Mouse (Mus musculus): ENCODE measurements around the gene Cys1.
A peak's percentile ranks its signal among the peaks of the same experiment; 100 is the strongest.

The Cys1 gene

DNA sequence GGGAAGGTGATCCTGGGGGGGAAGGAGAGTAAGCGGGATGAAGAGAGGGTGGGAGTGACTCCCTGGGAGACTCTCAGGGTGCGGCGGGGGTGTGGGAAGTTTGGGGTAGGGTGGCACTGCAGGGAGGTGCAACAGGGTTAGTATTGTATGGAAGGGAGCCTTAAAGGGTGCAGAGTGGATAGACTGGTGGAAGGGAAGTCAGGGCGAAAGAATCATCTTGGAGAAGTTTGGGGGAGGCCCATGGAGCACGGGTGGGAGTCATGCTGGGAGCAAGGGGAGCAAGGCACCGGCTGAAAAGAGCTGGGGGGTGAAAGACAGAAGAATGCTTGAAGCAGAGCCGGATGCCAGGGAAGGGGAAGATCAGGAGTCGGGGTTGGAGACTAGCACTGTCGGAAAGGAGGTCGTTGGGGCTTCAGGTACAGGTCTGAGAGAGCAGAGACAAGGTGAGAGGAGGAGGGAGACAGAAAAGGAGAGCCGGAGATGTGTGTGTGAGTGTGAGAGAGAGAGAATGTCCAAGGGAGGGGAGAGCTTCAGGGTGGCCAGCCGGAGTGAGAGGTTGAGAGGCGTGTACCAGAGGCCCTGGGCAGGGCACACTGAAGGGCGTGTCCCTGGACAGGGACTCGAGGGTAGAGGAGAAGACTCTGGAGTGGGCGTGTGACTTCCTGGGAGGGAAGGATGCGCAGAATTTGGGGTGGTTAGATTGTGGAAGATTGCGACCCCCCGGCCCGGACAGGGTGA lies at the start of gene Cys1:
Cys1 (minus strand) TSS at position 528 of the 738 bp plus-strand sequence.
- DNase-seq (ENCODE audit: low read depth, low spot score): no peak

DNA sequence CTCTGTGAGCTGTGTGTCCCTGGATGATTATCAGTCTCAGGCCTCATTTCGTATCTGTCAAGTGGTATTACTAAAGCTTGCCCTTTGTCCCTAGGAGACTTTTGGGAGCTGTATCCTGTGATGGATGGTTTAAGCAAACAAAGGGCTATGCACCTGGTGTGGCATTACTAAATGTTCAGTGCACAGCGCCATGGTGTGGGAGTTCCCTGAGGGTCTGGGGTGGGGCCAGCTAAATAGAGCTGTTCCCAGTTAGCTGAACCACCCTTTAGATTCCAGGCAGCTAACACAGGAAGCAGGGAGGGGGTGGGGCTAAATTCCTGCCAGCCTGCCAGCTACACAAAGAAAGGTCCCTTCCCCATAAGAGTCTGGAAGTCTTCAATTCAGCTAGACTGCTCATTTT lies 42.8 kb upstream of the Cys1 start:
- peak; percentile 66 for DNase-seq (ENCODE audit: low read depth, low spot score)

DNA sequence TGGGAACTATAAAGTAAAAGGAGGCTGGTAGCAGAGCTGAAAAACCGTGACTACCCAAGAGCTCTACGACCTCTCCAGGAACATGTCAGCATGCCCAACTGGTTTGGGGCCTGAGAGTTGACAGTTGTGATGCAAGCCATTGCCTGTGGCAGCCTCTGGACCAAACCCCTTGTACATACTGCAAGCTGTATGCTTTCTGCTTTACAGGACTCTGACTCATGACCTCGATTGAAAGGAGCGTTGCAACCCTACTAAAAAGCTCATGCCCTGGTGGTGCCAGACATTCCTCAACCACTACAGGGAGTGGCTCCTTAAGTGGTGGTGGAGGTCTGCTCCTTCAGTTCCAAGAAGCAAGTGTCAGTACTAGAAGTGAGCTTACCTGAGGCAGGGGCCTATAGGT lies 42.2 kb upstream of the Cys1 start:
- DNase-seq (ENCODE audit: low read depth, low spot score): peak; percentile 78

DNA sequence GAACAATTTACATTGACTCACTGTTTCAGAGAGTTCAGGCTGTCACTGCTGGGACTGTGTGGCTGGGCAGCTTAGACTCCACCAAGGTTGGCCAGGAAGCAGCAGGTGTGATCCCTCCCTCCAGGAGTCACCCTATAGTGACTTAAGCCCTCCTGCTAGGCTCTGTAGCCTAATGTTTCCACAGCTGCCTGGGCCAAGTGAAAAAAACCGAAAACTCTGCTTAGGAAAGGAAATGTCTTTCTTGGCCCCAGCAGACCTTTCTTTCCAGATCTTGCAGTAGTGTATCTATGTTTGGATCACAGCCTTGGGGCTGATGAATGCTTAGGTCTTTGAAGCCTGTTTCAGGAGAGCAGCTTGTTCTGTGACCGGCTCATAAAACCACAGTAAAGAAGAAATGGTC lies 41.8 kb upstream of the Cys1 start:
- peak; percentile 44 for DNase-seq (ENCODE audit: low read depth, low spot score)

DNA sequence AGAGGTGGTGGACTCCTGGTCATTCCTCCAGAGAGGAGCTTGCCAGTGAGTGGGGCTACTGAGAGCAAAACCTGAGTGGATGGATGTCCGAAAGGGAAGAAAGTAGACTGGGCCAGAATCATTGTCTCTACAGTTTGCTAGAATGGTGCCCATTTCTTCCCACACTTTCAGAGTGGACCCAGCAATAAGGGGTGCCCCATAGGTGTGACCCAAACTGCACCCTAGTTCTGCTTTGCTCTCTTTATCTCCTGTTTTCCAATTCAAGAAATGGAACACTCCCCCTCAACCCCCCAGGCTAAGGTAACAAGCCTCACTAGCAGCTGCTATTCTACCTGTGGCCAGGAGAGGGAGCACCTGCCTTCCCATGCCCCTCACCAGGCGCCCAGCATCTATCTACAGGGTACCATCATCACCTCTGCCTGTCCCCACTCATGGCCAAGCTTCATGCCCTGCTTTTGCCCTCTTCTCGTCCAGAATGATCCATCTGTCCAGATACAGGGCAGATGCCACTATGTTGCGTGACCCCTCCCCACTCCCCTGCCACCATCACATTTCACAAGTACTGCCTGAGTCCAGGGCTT lies 35.2 kb upstream of the Cys1 start:
- peak; percentile 64 for DNase-seq (ENCODE audit: low read depth, low spot score)

DNA sequence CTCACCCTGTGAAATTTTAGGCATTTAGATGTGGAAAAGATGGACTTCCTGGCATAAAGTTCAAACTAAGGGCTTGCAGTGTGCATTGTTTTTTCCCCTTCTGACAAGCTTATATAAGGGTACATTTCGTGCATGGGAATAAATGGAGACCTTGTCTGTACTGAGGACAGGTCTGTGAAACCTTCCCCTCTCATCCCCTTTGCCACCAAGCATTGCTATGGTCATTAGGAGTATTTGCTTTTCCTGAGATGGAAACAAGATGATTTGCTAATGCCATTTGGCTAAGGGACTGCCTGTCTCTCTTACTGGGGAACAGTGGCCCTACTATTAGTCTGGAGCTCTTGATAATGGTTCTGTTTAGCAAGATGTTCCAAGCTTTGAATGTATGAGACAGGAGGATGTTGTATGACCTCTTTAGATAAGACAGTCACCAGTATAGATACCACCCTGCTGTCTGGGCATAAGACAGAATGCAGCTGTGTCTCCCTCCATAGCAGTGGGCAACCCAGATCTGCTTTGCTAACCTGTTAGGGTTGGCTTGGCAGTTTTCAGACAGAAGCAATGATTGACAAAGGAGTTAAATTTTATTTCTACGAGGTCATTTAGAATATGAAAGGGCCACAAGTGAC lies 33.8 kb upstream of the Cys1 start:
- no peak for DNase-seq (ENCODE audit: low read depth, low spot score)

DNA sequence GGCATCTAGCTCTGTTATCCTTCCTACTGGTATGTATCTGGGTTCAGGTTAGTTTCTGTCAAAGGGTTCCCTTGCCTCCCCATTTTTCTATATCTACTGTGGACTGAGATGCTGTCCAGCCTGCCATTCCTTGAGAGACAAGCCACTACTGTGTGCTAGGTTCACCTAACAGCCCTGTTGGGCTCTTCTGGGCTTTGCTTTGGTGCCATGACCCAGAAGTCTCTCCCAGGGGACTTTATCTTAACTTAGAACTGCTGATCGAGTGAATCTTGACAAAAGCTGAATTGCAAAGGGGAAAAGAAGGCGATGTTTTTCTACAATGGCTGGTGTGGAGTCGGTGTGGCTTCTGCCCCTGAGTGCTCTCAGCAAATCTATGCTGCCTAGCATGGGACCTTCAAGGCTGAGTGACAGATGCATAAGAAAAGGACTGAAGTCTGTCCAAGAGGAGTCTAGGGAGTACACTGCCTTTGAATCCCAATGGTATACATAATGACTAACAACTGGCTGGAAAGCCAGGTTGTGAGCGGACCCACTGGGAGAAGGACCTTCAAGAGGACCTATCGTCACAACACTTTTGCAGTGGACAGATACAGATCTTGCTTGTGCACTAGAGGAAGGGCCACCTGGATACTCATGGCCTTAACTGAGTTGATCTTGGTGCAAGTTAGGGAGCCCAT lies 33.1 kb upstream of the Cys1 start:
- DNase-seq (ENCODE audit: low read depth, low spot score): no peak

DNA sequence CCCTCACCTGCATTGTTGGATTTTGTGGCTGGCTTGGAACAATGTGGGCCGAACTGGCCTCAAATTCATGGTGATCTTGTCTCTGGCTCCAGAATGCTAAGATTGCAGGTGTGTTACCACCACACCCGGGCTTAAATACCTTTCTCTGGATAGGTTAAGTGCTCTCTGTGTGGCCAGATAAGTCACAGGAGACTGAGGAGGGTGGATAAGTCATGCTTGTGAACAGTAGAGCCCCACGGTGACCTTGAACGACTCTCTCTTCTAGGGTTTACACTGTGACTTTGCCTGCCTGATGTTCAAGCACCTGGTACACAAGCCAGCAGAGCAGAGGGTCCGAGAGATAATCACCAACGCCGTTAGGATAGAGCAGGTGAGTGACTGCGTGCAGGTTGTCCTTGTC lies 30.8 kb upstream of the Cys1 start:
- DNase-seq (ENCODE audit: low read depth, low spot score): no peak

DNA sequence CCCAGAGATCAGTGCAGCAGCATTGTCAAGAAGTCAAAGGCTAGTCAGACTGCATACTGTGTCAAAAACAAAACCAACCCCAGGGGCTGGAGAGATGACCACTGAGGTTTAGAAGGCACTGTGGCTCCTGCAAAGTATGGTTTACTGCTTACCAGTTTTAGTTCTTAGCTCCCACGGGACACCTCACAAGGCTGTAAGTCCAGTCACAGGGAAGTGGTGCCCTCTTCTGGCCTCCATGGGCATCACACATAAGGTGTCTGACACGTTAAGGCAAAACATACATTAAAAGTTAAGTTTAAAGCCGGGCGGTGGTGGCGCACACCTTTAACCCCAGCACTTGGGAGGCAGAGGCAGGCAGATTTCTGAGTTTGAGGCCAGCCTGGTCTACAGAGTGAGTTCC lies 29.1 kb upstream of the Cys1 start:
- DNase-seq (ENCODE audit: low read depth, low spot score): peak; percentile 76

DNA sequence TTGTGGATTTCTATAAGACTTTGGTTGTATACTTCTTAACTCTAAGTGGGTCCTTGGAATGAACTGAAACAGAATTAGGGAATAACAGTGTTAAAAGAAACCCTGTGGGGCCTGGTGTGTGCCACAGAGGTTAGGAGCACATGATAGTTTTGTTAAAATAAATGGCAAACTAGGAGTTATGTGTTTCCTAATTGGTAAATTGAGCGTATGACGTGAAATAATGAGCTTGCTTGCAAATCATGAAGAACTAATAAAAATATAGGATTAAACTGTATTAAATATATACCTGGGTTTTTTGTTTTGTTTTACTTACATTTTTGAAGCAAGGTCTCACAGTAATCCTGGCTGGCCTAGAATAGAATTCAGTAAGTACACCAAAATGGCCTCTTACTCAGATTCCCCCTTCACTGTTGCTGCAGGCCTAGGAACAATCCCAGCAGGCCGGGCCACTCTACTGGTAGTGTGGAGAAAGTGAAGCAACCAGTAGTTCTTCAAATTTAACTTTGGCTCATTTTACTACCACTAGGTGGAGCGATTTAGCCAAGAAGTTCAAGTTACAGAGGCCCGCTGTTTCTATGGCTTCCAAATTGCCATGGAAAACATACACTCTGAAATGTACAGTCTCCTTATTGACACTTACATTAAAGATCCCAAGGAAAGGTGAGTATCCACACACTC lies 28.4 kb upstream of the Cys1 start:
- DNase-seq (ENCODE audit: low read depth, low spot score): peak; percentile 97

DNA sequence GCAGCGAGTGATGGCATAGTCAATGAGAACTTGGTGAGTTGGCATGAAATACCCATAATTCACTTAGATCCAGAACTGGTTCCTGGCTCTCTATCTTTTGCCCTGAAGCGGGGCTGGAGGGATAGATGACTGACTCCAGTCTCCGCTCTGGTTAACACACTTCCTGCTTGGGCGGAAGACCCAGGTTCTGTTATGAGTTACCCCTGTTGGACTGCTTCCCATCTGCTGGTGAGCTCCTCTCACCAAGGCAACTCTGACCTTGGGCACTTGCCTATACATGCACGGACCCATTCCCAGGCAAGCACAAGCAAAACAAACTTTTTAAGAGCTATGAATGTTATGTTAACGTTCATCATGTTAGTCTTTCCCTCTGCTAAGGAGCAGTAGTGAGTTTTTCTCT lies 27.8 kb upstream of the Cys1 start:
- DNase-seq (ENCODE audit: low read depth, low spot score): peak; percentile 62

DNA sequence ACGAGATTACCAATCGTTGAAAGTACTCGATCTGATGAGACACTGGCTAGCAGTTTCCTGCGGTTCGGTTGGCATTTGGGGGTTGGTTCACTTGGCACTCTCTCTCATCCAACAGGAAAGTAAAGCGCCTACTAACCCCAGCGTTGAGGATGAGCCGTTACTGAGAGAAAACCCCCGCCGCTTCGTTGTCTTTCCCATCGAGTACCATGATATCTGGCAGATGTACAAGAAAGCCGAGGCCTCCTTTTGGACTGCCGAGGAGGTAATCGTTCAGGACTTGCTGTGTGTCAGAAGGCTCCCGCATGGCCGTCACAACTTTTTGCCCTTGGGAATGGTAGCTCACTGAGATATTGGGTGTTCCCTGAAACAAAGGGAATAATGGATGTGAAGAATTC lies 27.2 kb upstream of the Cys1 start:
- no peak for DNase-seq (ENCODE audit: low read depth, low spot score)

DNA sequence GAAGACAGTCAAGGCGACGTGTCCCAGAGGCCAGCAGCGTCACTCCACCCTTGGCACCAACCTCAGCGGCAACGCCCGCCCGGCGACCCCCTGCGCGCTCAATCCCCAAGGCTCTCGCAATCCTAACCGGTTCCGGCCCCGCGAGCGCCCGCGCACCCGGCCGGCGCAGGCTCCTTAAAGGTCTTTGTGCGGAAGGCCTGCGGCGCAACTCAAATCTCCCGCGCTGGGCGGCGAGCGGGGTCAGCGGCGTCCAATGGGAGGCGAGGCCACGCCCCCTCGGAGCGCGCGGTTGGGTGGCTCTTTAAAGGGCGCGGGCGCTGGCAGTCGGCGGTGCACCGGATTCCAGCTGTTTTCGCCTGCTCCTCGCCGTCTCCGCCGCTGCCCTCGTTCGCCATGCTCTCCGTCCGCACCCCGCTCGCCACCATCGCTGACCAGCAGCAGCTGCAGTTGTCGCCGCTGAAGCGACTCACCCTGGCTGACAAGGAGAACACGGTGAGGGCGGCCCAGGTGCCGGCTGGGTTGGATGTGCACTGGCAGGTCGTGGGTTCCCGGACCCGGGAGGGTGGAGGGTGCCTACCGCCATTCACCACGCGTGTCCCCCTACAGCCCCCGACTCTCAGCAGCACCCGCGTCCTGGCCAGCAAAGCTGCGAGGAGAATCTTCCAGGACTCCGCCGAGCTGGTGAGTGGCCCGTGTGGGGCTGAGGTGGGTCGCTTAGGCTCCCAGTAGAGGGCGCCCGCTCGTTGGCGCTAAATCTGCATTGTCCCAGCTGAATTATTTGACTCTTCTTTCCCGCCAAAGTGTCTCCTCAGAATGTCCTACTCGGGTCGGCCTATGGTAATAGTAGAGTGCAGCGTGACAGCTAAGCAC lies 26.6 kb upstream of the Cys1 start, which contains the start of gene Rrm2:
Rrm2 (plus strand) TSS at position 288 of the 870 bp plus-strand sequence.
- DNase-seq (ENCODE audit: low read depth, low spot score): peak; percentile 94

DNA sequence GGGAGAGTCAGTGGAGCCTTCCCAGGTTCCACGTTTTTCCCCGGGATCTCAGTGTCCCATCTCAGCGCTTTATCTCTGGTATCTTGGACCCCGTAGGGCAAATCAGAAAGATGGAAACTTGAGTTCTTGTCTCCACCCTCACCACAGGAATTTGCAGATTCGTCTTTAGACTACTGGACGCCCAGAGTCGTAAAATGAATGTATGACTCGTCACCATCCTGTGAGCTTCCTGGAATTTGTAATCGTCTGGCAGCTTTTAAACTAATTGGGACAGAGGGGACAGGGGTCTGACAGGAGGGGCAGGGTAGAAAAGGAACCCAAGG lies 25.8 kb upstream of the Cys1 start:
- peak; percentile 90 for DNase-seq (ENCODE audit: low read depth, low spot score)

DNA sequence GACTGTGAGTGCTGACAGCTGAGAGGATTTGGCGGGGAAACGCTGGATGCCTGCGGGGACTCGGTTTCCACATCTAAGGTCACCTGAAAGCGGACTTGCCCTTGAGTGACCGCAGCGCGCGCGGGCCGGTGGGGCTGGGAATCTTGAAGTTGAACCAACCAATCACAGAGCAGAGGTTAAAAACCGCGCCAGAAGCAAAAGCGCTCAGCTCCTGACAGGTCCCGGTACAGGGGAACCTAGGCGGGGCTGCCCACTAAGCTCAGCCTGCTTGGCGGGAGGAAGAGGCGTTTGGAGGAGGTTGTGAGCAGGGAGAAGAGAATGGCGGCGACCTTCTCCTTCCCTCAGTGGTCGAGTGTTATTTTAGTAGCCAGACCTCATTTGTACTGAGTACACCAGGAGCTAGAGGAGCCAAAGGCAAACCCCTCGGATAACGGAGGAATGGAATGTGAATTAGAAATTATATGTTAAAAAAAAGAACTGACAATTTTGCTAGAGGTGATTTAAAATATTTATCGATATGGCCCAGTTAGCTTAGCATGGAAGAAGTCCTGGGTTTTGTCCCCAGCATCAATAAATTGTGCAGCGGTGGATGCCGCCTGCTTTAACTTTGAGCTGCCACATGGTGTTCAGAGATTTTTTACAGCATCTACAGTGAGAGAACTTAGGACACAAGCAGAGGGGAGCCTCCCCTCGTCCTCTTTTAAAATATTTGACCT lies 25.3 kb upstream of the Cys1 start:
- DNase-seq (ENCODE audit: low read depth, low spot score): peak; percentile 72

DNA sequence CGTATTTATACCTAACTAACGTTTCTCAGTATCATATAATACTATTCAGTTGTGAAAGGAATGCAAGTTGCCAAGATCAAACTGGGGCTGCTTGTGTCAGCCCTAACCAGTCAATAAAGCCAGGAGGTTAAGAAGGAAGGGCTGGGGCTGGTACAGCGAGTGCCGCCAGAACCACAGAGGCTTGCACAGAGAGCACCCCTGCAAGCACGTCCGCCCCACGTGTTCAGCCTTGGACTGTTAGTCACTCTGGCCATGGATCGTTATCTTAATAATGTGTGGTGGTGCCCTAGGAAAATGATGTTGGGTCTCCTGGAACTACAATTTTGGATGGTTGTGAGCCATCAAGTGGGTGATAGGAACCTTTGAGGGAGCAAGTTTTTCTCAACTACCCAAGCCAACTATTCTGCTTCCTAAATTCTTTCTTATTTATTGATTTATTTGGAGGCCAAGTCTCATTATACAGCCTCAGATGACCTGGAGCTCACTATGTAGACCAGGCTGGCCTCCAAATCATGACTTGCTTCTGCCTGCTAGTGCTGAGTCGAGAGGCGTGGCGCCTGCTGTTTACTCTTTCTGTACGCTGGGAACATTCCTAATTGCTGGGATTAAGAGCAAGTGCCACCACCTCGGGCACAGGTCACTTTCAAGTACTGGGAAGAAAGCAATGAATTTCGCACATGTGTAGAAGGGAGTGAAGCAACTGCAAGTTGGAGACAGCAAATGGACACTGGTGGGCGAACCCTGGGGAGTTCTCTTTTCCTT lies 24.1 kb upstream of the Cys1 start:
- DNase-seq (ENCODE audit: low read depth, low spot score): no peak

DNA sequence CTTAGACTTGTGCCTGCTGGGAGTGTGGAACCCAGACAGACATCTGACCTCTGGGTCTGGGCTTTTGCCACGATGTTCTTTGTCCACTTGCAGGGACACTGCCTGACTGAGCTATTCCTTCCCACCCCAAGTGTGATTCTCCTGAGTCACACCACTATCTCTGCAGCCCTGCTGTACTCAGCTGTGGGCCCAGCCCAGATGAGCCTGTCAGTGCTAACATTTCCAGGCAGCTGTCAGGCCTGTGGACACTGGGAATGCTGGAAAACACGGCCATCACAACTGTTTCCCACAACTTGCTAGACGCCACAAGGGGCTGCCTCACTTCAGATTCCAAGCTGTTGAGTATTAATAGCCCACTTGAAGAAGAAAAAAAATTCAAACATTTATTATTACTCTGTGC lies 21.4 kb upstream of the Cys1 start:
- no peak for DNase-seq (ENCODE audit: low read depth, low spot score)

DNA sequence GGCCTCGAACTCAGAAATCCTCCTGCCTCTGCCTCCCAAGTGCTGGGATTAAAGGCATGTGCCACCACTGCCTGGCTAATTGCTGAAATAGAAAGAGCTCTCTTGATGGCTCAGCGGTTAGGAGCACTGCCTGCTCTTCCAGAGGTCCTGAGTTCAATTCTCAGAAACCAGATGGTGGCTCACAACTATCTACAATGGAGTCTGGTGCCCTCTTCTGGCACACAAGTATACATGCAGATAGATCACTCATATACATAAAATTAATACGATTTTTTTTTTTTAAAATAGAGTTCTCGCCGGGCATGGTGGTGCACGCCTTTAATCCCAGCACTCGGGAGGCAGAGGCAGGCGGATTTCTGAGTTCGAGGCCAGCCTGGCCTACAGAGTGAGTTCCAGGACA lies 20.0 kb upstream of the Cys1 start:
- DNase-seq (ENCODE audit: low read depth, low spot score): peak; percentile 24

DNA sequence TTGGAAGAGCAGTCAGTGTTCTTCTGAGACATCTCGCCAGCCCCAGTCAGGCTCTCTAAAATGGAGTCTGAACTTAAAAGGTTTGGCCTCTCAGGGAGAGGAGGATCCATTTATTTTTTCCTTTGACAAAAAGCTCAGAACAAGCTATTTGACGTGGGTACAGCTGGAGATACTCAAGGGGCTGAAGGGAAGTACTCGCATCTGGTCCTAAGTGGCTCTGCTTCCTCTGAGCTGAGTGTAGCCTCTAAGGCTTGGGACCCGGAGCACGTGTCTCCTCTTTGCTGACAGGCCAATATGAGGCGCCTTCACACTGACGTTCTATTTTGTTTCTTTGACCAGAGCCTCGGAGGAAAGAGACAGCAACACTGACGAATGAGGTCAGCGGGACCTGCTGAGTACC lies 18.0 kb upstream of the Cys1 start:
- DNase-seq (ENCODE audit: low read depth, low spot score): no peak

DNA sequence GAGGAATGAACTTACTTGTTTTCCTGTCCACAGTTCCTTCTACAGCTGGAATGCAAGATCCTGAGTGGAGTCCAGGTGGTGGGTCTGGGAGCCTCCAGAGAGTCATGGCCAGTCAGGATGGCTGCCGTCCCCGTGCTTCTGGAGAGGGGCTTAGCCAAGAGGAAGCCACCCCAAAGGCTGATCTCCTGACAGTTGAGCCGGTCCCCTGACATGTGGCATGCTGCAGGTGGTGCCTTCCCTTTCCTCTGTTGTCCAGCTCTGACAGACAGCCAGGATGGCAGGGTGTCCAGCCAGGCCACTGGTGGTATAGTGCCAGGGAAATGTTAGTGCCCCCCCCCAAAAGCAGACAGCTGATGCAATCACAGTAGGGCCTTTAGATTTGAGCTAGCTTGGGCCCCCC lies 16.9 kb upstream of the Cys1 start:
- no peak for DNase-seq (ENCODE audit: low read depth, low spot score)

All from 3T3-L1 (cell line).